Mouse (Mus musculus): Measurements from ENCODE around the gene Vmn2r29. TPM values are rescaled to one million over a fixed set of nuclear protein-coding genes. Genes with fewer than 3 reads are reported as not detected.
"Not testable (repeated sequence)": the region's sequence is repeated elsewhere in the genome, so short reads cannot be mapped to it uniquely, and the experiment has no call there.

Gene Vmn2r29
- not detected in 2 replicates for polyA plus RNA-seq (2011; ENCODE audit: insufficient read depth, insufficient read length, low read depth, missing spikeins)

DNA sequence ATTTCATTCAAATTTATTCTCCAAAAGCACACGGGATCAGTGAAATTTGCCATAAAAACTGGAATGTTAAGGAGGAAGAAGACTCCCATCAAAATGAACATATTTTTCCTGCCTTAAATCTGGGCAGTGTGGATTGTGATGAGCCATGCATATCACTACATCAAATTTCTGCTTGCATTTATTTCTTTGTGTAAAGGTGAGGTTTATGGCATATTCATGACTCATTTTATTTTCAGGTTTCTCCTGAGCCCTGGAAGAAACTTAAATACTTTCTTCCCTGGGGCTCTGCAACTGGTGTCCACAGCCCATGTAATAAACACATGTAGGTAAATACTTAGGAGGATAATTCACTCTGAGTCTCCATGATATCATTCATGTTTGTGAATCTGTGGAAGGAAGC lies at the start of gene Vmn2r29:
Vmn2r29 (minus strand) TSS at position 101 of the 400 bp plus-strand sequence.
- not testable (repeated sequence) for H3K36me3 ChIP-seq (ENCODE audit: control insufficient read depth, insufficient read depth, low read length, poor library complexity, severe bottlenecking); H3K4me1 ChIP-seq (ENCODE audit: control insufficient read depth, insufficient read depth, low read length); H3K27me3 ChIP-seq (ENCODE audit: control insufficient read depth, insufficient read depth, low read length, poor library complexity, severe bottlenecking); H3K4me3 ChIP-seq (ENCODE audit: low read depth, low read length); H3K9ac ChIP-seq (ENCODE audit: low read depth, poor library complexity, severe bottlenecking); H3K27ac ChIP-seq (ENCODE audit: insufficient read depth, low read length); H3K9me3 ChIP-seq (replicated peaks; ENCODE audit: control insufficient read depth, insufficient read depth, low read length, poor library complexity, severe bottlenecking)

DNA sequence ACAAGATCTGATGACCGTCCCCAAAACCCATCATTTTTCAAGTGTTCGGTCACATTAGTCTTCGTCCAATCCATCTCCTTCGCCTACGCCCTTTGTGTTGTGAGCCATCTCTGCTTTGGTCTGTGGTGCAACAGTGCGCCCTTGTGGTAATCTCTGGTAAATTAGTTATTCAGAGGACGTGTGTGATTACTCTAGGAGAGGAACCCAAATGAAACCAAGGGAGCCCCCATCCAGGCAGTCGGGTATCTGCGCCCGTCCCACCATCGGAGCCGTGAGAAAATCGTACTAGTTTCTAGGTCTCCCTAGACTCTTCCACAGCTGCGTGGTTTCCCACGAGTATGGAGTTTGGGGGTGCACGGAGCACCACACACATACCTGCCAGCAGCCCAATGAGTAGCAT lies 48.5 kb upstream of the Vmn2r29 start:
- Histone ChIP-seq H3K4me3 (ENCODE audit: low read depth, low read length) (no peak overlapping the region), H3K36me3 (ENCODE audit: control insufficient read depth, insufficient read depth, low read length, poor library complexity, severe bottlenecking) (no peaks in the 10 kb centered on the region; the same call in 1 of the 2 replicates), H3K9me3 (replicated peaks; ENCODE audit: control insufficient read depth, insufficient read depth, low read length, poor library complexity, severe bottlenecking) (no peaks in the 10 kb centered on the region), H3K9ac (ENCODE audit: low read depth, poor library complexity, severe bottlenecking) (no peak overlapping the region), H3K27me3 (ENCODE audit: control insufficient read depth, insufficient read depth, low read length, poor library complexity, severe bottlenecking) (no peaks in the 10 kb centered on the region), H3K27ac (ENCODE audit: insufficient read depth, low read length) (no peak overlapping the region), H3K4me1 (ENCODE audit: control insufficient read depth, insufficient read depth, low read length) (no peaks in the 10 kb centered on the region)
- TF ChIP-seq POLR2A (IDR thresholded peaks at IDR 0.05; ENCODE audit: insufficient read depth, low read length) (no peak), CTCF (IDR thresholded peaks at IDR 0.05; ENCODE audit: low read depth, low read length) (peak; percentile 44)

DNA sequence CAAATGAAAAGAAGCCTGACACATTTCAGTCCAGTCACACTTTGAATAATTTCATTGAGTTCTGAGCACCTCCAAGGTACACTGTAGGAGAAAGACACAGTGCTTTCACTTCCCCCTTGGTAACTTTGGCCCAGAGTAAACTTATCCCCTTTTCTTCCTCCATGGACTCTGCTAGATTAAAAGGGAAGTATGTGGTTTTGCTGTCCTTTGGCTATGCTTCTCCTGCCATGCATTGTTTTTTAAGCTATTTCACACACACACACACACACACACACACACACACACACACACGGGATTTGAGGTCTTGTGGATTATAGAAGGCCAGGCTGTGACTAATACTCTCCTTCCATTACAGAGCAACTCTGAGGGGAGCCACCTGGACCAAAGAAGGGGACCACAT lies 34.3 kb upstream of the Vmn2r29 start:
- no peak overlapping the region for H3K4me3 ChIP-seq (ENCODE audit: low read depth, low read length)
- no peaks in the 10 kb centered on the region for H3K36me3 ChIP-seq (ENCODE audit: control insufficient read depth, insufficient read depth, low read length, poor library complexity, severe bottlenecking)
- H3K9me3 ChIP-seq (replicated peaks; ENCODE audit: control insufficient read depth, insufficient read depth, low read length, poor library complexity, severe bottlenecking): peaks cover 6% of the 10 kb centered on the region
- no peaks in the 10 kb centered on the region for H3K4me1 ChIP-seq (ENCODE audit: control insufficient read depth, insufficient read depth, low read length)
- no peak overlapping the region for H3K9ac ChIP-seq (ENCODE audit: low read depth, poor library complexity, severe bottlenecking)
- H3K27me3 ChIP-seq (ENCODE audit: control insufficient read depth, insufficient read depth, low read length, poor library complexity, severe bottlenecking): no peaks in the 10 kb centered on the region
- TF ChIP-seq EP300 (IDR thresholded peaks at IDR 0.05; ENCODE audit: insufficient read depth, low read depth, low read length) (no peak), POLR2A (IDR thresholded peaks at IDR 0.05; ENCODE audit: insufficient read depth, low read length) (no peak), CTCF (IDR thresholded peaks at IDR 0.05; ENCODE audit: low read depth, low read length) (no peak)
- no peak overlapping the region for H3K27ac ChIP-seq (ENCODE audit: insufficient read depth, low read length)

DNA sequence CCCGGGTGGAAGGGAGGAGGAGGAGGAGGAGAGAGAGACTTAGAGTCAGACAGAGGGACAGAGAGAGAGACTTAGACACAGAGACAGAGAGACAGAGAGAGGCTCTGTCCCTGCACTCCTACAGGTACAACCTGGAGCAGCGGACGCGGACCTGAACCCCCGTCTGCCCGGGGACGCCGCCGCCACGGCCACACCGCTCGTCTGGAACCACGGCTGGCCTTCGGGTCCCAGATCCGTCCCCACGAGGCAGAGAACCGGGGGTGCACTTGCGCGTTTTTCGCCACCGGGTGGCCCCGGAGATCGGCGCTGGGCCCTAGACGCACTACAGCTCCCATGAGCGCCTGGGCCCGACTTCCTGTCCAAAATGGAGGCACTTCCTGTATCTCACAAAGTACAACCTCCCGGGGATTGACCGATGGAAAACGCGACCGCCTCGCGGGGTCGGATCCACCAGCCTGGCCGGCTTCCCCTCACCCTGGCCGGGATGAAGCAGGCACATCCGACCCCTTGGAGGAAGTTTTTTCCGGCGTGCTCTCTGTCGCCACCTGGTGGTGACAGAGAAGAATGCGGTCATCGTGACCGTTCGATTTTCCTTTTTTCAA lies 30.9 kb upstream of the Vmn2r29 start, which contains the start of gene Gm45844:
Gm45844 (minus strand) TSS at position 324 of the 602 bp plus-strand sequence.
- not testable (repeated sequence) for H3K27ac ChIP-seq (ENCODE audit: insufficient read depth, low read length); H3K4me3 ChIP-seq (ENCODE audit: low read depth, low read length); H3K36me3 ChIP-seq (ENCODE audit: control insufficient read depth, insufficient read depth, low read length, poor library complexity, severe bottlenecking); H3K27me3 ChIP-seq (ENCODE audit: control insufficient read depth, insufficient read depth, low read length, poor library complexity, severe bottlenecking); H3K4me1 ChIP-seq (ENCODE audit: control insufficient read depth, insufficient read depth, low read length); H3K9me3 ChIP-seq (replicated peaks; ENCODE audit: control insufficient read depth, insufficient read depth, low read length, poor library complexity, severe bottlenecking); H3K9ac ChIP-seq (ENCODE audit: low read depth, poor library complexity, severe bottlenecking)
- TF ChIP-seq CTCF (IDR thresholded peaks at IDR 0.05; ENCODE audit: low read depth, low read length): peak; percentile 68

DNA sequence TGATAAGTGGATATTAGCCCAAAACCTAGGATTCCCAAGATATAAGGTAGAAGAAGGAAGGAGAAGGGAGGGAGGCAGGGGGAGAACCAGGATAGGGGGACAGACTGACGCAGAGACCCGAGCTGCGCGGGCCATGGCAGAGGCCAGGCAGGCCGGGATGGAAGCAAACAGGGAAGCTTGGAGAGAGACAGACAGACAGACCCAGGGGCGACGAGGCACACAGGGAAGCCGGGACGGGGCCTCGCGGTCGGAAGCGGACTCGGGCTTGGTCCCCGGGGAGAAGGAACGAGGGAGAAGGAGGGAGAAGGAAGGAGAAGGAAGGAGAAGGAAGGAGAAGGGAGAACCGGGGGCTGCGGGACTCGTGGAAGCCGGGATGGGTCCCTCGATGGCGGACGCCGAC lies 30.4 kb upstream of the Vmn2r29 start:
- not testable (repeated sequence) for H3K9me3 ChIP-seq (replicated peaks; ENCODE audit: control insufficient read depth, insufficient read depth, low read length, poor library complexity, severe bottlenecking); H3K4me3 ChIP-seq (ENCODE audit: low read depth, low read length); H3K27ac ChIP-seq (ENCODE audit: insufficient read depth, low read length); H3K27me3 ChIP-seq (ENCODE audit: control insufficient read depth, insufficient read depth, low read length, poor library complexity, severe bottlenecking); H3K9ac ChIP-seq (ENCODE audit: low read depth, poor library complexity, severe bottlenecking); H3K36me3 ChIP-seq (ENCODE audit: control insufficient read depth, insufficient read depth, low read length, poor library complexity, severe bottlenecking); H3K4me1 ChIP-seq (ENCODE audit: control insufficient read depth, insufficient read depth, low read length)

DNA sequence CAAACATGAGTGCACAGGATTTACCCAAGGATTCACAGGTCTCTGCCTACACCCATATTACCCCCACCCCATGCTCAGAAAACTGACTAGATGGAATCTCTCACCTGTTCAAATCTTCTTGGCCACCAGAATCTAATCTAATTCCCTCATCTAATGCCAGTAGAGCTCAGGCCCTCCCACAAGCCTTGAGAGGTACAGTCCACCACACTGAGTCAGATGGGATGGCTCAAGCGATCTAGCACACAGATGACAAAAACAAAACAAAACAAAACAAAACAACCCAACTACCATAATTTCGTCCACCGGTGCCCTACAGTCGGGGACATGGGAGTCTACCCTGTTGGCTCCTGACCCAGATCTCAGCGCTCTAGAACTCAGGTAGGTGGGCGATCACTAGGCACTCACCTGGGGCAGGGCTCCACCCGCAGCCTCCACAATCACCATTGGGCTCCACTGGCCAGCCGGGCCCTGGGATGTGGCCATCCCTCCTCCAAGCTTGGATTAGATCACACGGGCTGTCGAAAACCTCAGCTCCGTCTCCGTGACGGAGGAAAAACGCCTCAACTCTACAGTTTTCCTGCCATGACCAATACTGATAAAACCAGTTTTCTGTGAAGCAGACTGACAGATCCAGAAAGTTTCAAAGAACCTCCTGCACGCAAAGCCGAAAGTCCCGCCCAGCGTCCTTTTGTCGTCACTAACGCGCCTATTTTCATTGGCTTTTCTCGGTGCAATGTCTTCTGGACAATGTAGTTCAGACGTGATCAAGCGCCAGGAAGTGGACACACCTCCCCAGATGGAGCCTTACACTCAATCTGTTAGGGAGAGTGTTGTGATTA lies 37.6 kb downstream of the Vmn2r29 start, which contains the start of gene Zfp772:
Zfp772 (minus strand) TSS at position 686 of the 839 bp plus-strand sequence.
- H3K9me3 ChIP-seq (replicated peaks; ENCODE audit: control insufficient read depth, insufficient read depth, low read length, poor library complexity, severe bottlenecking); H3K27ac ChIP-seq (ENCODE audit: insufficient read depth, low read length); H3K4me1 ChIP-seq (ENCODE audit: control insufficient read depth, insufficient read depth, low read length): not testable (repeated sequence)

More for the DNA sequence above, 37.6 kb downstream of the Vmn2r29 start, which contains the start of gene Zfp772:
- peak within 1 kb of the TSS; percentile 84 for H3K4me3 ChIP-seq (ENCODE audit: low read depth, low read length)
- peak within 1 kb of the TSS; percentile 28; the same call in 1 of the 2 replicates for H3K9ac ChIP-seq (ENCODE audit: low read depth, poor library complexity, severe bottlenecking)
- not testable (repeated sequence) for H3K27me3 ChIP-seq (ENCODE audit: control insufficient read depth, insufficient read depth, low read length, poor library complexity, severe bottlenecking); H3K36me3 ChIP-seq (ENCODE audit: control insufficient read depth, insufficient read depth, low read length, poor library complexity, severe bottlenecking)

Data from ES-Bruce4 (cell line).